Mouse (Mus musculus) intestine, postnatal 0 days (tissue): ENCODE results near the gene Irgm2. TPM values are rescaled to one million over a fixed set of nuclear protein-coding genes. Genes with fewer than 3 reads are reported as not detected.
A peak's percentile ranks its signal among the peaks of the same experiment; 100 is the strongest.
"Not testable (repeated sequence)": the region's sequence is repeated elsewhere in the genome, so short reads cannot be mapped to it uniquely, and the experiment has no call there.

ENCODE experiments used
- ATAC-seq: fragments of 200-750 bp; cut with Nextera tagmentation; 2 replicates; pipeline ENCODE4 v1.8.0; 2017; ENCODE audit warnings: mild to moderate bottlenecking, moderate TSS enrichment, moderate library complexity
- H3K27ac ChIP-seq: fragments of 300-500 bp; sonication (generic); 2 replicates; pipeline ENCODE4 v1.5.1; 2014; ENCODE audit warnings: mild to moderate bottlenecking, low read depth, low read length, moderate library complexity
- H3K27me3 ChIP-seq: fragments of 300-500 bp; sonication (generic); replicated peaks from 2 replicates; pipeline ENCODE4 v1.6.1; 2014; ENCODE audit warnings: low read length, mixed read lengths; ENCODE audit not compliant: control insufficient read depth, insufficient read depth
- H3K36me3 ChIP-seq: fragments of 300-500 bp; sonication (generic); 2 replicates; pipeline ENCODE4 v1.6.1; 2014; ENCODE audit warnings: mild to moderate bottlenecking, moderate library complexity; ENCODE audit not compliant: control insufficient read depth, insufficient read depth
- H3K4me1 ChIP-seq: fragments of 300-500 bp; sonication (generic); replicated peaks from 2 replicates; pipeline ENCODE4 v1.6.1; 2014; ENCODE audit warnings: antibody characterized with exemption, low read length, mixed read lengths; ENCODE audit not compliant: control insufficient read depth, insufficient read depth
- H3K4me2 ChIP-seq: fragments of 300-500 bp; sonication (generic); replicated peaks from 2 replicates; pipeline ENCODE4 v1.6.1; 2014; ENCODE audit warnings: low read depth, mild to moderate bottlenecking, moderate library complexity
- H3K4me3 ChIP-seq: fragments of 300-500 bp; sonication (generic); 2 replicates; pipeline ENCODE4 v1.5.1; 2014; ENCODE audit warnings: low read depth, low read length
- H3K9ac ChIP-seq: fragments of 300-500 bp; sonication (generic); 2 replicates; pipeline ENCODE4 v1.6.1; 2014; ENCODE audit warnings: mild to moderate bottlenecking, low read depth, low read length
- H3K9me3 ChIP-seq: fragments of 300-500 bp; sonication (generic); 2 replicates; pipeline ENCODE4 v1.6.1; 2016; ENCODE audit warnings: mixed run types; ENCODE audit not compliant: control insufficient read depth
- CTCF ChIP-seq: sonication (generic); IDR thresholded peaks from 2 replicates; pipeline ENCODE4 v1.5.1; 2016; ENCODE audit warnings: low read depth, mild to moderate bottlenecking, control low read depth, antibody characterized with exemption, moderate library complexity
- WGBS: fragments of 180-500 bp; shearing (Covaris S2); extraction: QIAGEN DNeasy Blood & Tissue Kit; methylation state at CpG from one replicate; pipeline ENCODE4 v1.1.7; 2014; 5-methylcytosine and 5-hydroxymethylcytosine counted together
- polyA plus RNA-seq: library from polyadenylated mRNA; unstranded; fragments of >200 nt; fragmentation: Nextera tagmentation; extraction: Ambion mirVana; gene quantifications from 2 replicates; pipeline ENCODE4 v1.2.1, GENCODE M21; 2015

Gene Irgm2
- polyA plus RNA-seq, 1 experiment from 2014 or later = 6.4 TPM

- Histone ChIP-seq H3K4me2 (no peak overlapping the region), H3K4me3 (no peak overlapping the region), H3K27me3 (no peaks in the 10 kb centered on the region), H3K4me1 (no peaks in the 10 kb centered on the region), H3K9ac (no peak overlapping the region), H3K9me3 (no peaks in the 10 kb centered on the region), H3K36me3 (peaks cover 21% of the 10 kb centered on the region; the same call in 1 of the 2 replicates), H3K27ac (no peak overlapping the region)
- 59% methylated on average over 4 of the region's 4 CpGs for WGBS
- TF ChIP-seq CTCF = no peak
- ATAC-seq = no peak
These were observed 29.8 kb upstream of the Irgm2 start for GRCm38 (mm10) chr11:58169666-58170065.

- ATAC-seq = peak; percentile 73
- no peaks in the 10 kb centered on the region for H3K27me3 ChIP-seq
- no peaks in the 10 kb centered on the region for H3K9me3 ChIP-seq
- H3K36me3 ChIP-seq = peaks cover 25% of the 10 kb centered on the region
- peak within 1 kb of the TSS; percentile 6 for H3K27ac ChIP-seq
- H3K4me2 ChIP-seq = peak within 1 kb of the TSS; percentile 66
- peak within 1 kb of the TSS; percentile 51 for H3K4me3 ChIP-seq
- TF ChIP-seq CTCF = no peak
- under 1% methylated on average over 34 of the region's 34 CpGs for WGBS
- peak within 1 kb of the TSS; percentile 58 for H3K9ac ChIP-seq
- no peaks in the 10 kb centered on the region for H3K4me1 ChIP-seq
These were observed 27.8 kb upstream of the Irgm2 start, which contains the start of gene Mrpl22 for GRCm38 (mm10) chr11:58171459-58172091. Gene Mrpl22, plus strand, starts transcription at chr11:58171661.

- no peaks in the 10 kb centered on the region for H3K9me3 ChIP-seq
- ATAC-seq = peak; percentile 41; the same call in 1 of the 2 replicates
- no peaks in the 10 kb centered on the region for H3K27me3 ChIP-seq
- H3K4me2 ChIP-seq = no peak overlapping the region
- H3K36me3 ChIP-seq = peaks cover 31% of the 10 kb centered on the region
- no peak overlapping the region for H3K9ac ChIP-seq
- TF ChIP-seq CTCF = peak; percentile 92
- no peak overlapping the region for H3K4me3 ChIP-seq
- 24% methylated on average over 3 of the region's 3 CpGs for WGBS
- no peaks in the 10 kb centered on the region; the same call in 1 of the 2 replicates for H3K4me1 ChIP-seq
- H3K27ac ChIP-seq = no peak overlapping the region
These were observed 19.9 kb upstream of the Irgm2 start for GRCm38 (mm10) chr11:58179563-58179962.

- 92% methylated on average over 6 of the region's 6 CpGs for WGBS
- not testable (repeated sequence) for H3K27ac ChIP-seq, H3K4me1 ChIP-seq, H3K27me3 ChIP-seq, H3K4me2 ChIP-seq, H3K9ac ChIP-seq, H3K4me3 ChIP-seq, ATAC-seq, H3K9me3 ChIP-seq
- peaks cover 28% of the 10 kb centered on the region for H3K36me3 ChIP-seq
These were observed 19.4 kb upstream of the Irgm2 start for GRCm38 (mm10) chr11:58179986-58180385.

- Histone ChIP-seq H3K27ac (no peak overlapping the region), H3K4me3 (no peak overlapping the region), H3K9ac (no peak overlapping the region), H3K36me3 (peaks cover 21% of the 10 kb centered on the region), H3K4me2 (no peak overlapping the region), H3K27me3 (no peaks in the 10 kb centered on the region), H3K4me1 (no peaks in the 10 kb centered on the region; the same call in 1 of the 2 replicates), H3K9me3 (no peaks in the 10 kb centered on the region)
- 74% methylated on average over 7 of the region's 7 CpGs for WGBS
- ATAC-seq = no peak
- TF ChIP-seq CTCF = no peak
These were observed 18.7 kb upstream of the Irgm2 start for GRCm38 (mm10) chr11:58180756-58181155.

GRCm38 (mm10) chr11:58183579-58183978 lies 15.8 kb upstream of the Irgm2 start:
- peak overlapping the region; percentile 46; the same call in 1 of the 2 replicates for H3K27ac ChIP-seq
- H3K4me3 ChIP-seq = peak overlapping the region; percentile 18; the same call in 1 of the 2 replicates
- H3K36me3 ChIP-seq = peaks cover under 1% of the 10 kb centered on the region; the same call in 1 of the 2 replicates
- no peaks in the 10 kb centered on the region for H3K9me3 ChIP-seq
- ATAC-seq = peak; percentile 31; the same call in 1 of the 2 replicates
- no peaks in the 10 kb centered on the region for H3K27me3 ChIP-seq
- peak overlapping the region; percentile 45 for H3K4me2 ChIP-seq
- 40% methylated on average over 3 of the region's 3 CpGs for WGBS
- TF ChIP-seq CTCF = no peak
- peak overlapping the region; percentile 34; the same call in 1 of the 2 replicates for H3K9ac ChIP-seq
- H3K4me1 ChIP-seq = no peaks in the 10 kb centered on the region; the same call in 1 of the 2 replicates
